Mouse (Mus musculus) heart, embryonic 10.5 days (tissue): ENCODE measurements at regions not wholly inside any gene's neighbourhood (a gene's known extent, or its start where the extent isn't known, plus 50 kb on each side); places are given as distances from the start of the nearest gene placed in this dataset.

Experiments
- DNase-seq: peaks from one replicate; pipeline ENCODE4 v3.0.0-alpha.2; 2017; ENCODE audit warnings: low spot score
- H3K27ac ChIP-seq: fragments of 300-500 bp; sonication (generic); 2 replicates; pipeline ENCODE4 v1.5.1; 2016; ENCODE audit warnings: mild to moderate bottlenecking
- H3K27me3 ChIP-seq: fragments of 300-500 bp; sonication (generic); 2 replicates; pipeline ENCODE4 v1.6.1; 2016; ENCODE audit warnings: mild to moderate bottlenecking; ENCODE audit not compliant: poor library complexity, insufficient read depth, severe bottlenecking
- H3K36me3 ChIP-seq: fragments of 300-500 bp; sonication (generic); 2 replicates; pipeline ENCODE4 v1.6.1; 2016; ENCODE audit warnings: mild to moderate bottlenecking, moderate library complexity
- H3K4me1 ChIP-seq: fragments of 300-500 bp; sonication (generic); 2 replicates; pipeline ENCODE4 v1.6.1; 2016; ENCODE audit warnings: mild to moderate bottlenecking
- H3K4me3 ChIP-seq: fragments of 300-500 bp; sonication (generic); 2 replicates; pipeline ENCODE4 v1.5.1; 2016; ENCODE audit warnings: mild to moderate bottlenecking, moderate library complexity
- H3K9me3 ChIP-seq: fragments of 300-500 bp; sonication (generic); 2 replicates; pipeline ENCODE4 v1.6.1; 2016; ENCODE audit warnings: mild to moderate bottlenecking, moderate library complexity
- WGBS: fragments of 180-500 bp; shearing (Covaris S2); methylation state at CpG from one replicate; pipeline ENCODE4 v1.1.7; 2016; 5-methylcytosine and 5-hydroxymethylcytosine counted together

GRCm38 (mm10) chr9:69705942-69706341, 54.8 kb downstream of the Foxb1 start:
- Histone ChIP-seq H3K9me3 (no peaks in the 10 kb centered on the region), H3K4me1 (no peaks in the 10 kb centered on the region)

GRCm38 (mm10) chr9:69705071-69705470, 55.7 kb downstream of the Foxb1 start:
- no peaks in the 10 kb centered on the region for H3K36me3 ChIP-seq
- H3K4me3 ChIP-seq = no peak overlapping the region
- H3K4me1 ChIP-seq = no peaks in the 10 kb centered on the region
- H3K27me3 ChIP-seq = no peaks in the 10 kb centered on the region
- no peak overlapping the region for H3K27ac ChIP-seq
- WGBS = 72% methylated on average over 4 of the region's 4 CpGs
- no peak for DNase-seq
- H3K9me3 ChIP-seq = no peaks in the 10 kb centered on the region

More at GRCm38 (mm10) chr9:69705942-69706341, 54.8 kb downstream of the Foxb1 start:
- H3K27ac ChIP-seq = no peak overlapping the region
- 85% methylated on average over 8 of the region's 8 CpGs for WGBS
- DNase-seq = no peak
- H3K27me3 ChIP-seq = no peaks in the 10 kb centered on the region
- H3K4me3 ChIP-seq = no peak overlapping the region
- H3K36me3 ChIP-seq = no peaks in the 10 kb centered on the region

- peaks cover 4% of the 10 kb centered on the region; the same call in 1 of the 2 replicates for H3K27me3 ChIP-seq
- WGBS = 75% methylated on average over 7 of the region's 7 CpGs
- DNase-seq = no peak
Measured at GRCm38 (mm10) chr9:69703731-69704130, 57.0 kb downstream of the Foxb1 start.

GRCm38 (mm10) chr9:69702156-69702928, 58.4 kb downstream of the Foxb1 start:
- 81% methylated on average over 8 of the region's 8 CpGs for WGBS
- no peaks in the 10 kb centered on the region for H3K4me1 ChIP-seq
- no peaks in the 10 kb centered on the region for H3K9me3 ChIP-seq
- H3K27me3 ChIP-seq = peaks cover 4% of the 10 kb centered on the region
- no peak overlapping the region for H3K27ac ChIP-seq
- H3K36me3 ChIP-seq = no peaks in the 10 kb centered on the region
- no peak for DNase-seq
- H3K4me3 ChIP-seq = no peak overlapping the region

More at GRCm38 (mm10) chr9:69703731-69704130, 57.0 kb downstream of the Foxb1 start:
- no peaks in the 10 kb centered on the region for H3K36me3 ChIP-seq
- H3K27ac ChIP-seq = no peak overlapping the region
- no peaks in the 10 kb centered on the region for H3K4me1 ChIP-seq
- no peaks in the 10 kb centered on the region for H3K9me3 ChIP-seq
- no peak overlapping the region for H3K4me3 ChIP-seq

- no peaks in the 10 kb centered on the region for H3K36me3 ChIP-seq
- 85% methylated on average over 9 of the region's 9 CpGs for WGBS
- H3K9me3 ChIP-seq = no peaks in the 10 kb centered on the region
- DNase-seq = no peak
- peaks cover 4% of the 10 kb centered on the region for H3K27me3 ChIP-seq
- no peak overlapping the region for H3K27ac ChIP-seq
- H3K4me3 ChIP-seq = no peak overlapping the region
- no peaks in the 10 kb centered on the region for H3K4me1 ChIP-seq
Measured at GRCm38 (mm10) chr9:69700696-69701095, 60.0 kb downstream of the Foxb1 start.

- Histone ChIP-seq H3K4me3 (no peak overlapping the region), H3K36me3 (no peaks in the 10 kb centered on the region), H3K4me1 (no peaks in the 10 kb centered on the region), H3K9me3 (no peaks in the 10 kb centered on the region), H3K27me3 (0 out of 2 replicates have a peak, but pooled peaks cover 5% of the 10 kb centered on the region), H3K27ac (no peak overlapping the region)
- WGBS = 90% methylated on average over 3 of the region's 3 CpGs
- DNase-seq = no peak
Measured at GRCm38 (mm10) chr9:69691756-69692155, 69.0 kb downstream of the Foxb1 start.

- no peak for DNase-seq
- Histone ChIP-seq H3K36me3 (no peaks in the 10 kb centered on the region), H3K27me3 (peaks cover 10% of the 10 kb centered on the region; the same call in 1 of the 2 replicates), H3K27ac (no peak overlapping the region), H3K9me3 (no peaks in the 10 kb centered on the region), H3K4me3 (no peak overlapping the region), H3K4me1 (no peaks in the 10 kb centered on the region)
- 35% methylated on average over 12 of the region's 12 CpGs for WGBS
Measured at GRCm38 (mm10) chr9:69687349-69688123, 73.2 kb downstream of the Foxb1 start.

- DNase-seq = no peak
- Histone ChIP-seq H3K27me3 (peaks cover 10% of the 10 kb centered on the region; the same call in 1 of the 2 replicates), H3K4me1 (peaks cover 2% of the 10 kb centered on the region), H3K4me3 (no peak overlapping the region), H3K9me3 (no peaks in the 10 kb centered on the region), H3K36me3 (no peaks in the 10 kb centered on the region), H3K27ac (no peak overlapping the region)
- 74% methylated on average over 4 of the region's 4 CpGs for WGBS
Measured at GRCm38 (mm10) chr9:69686766-69687165, 74.0 kb downstream of the Foxb1 start.

- Histone ChIP-seq H3K27me3 (peaks cover 10% of the 10 kb centered on the region; the same call in 1 of the 2 replicates), H3K36me3 (no peaks in the 10 kb centered on the region), H3K4me1 (peaks cover 7% of the 10 kb centered on the region), H3K4me3 (no peak overlapping the region), H3K27ac (no peak overlapping the region), H3K9me3 (no peaks in the 10 kb centered on the region)
- no peak for DNase-seq
- WGBS = 63% methylated on average over 4 of the region's 4 CpGs
Measured at GRCm38 (mm10) chr9:69685630-69686029, 75.1 kb downstream of the Foxb1 start.

GRCm38 (mm10) chr9:69681372-69682213, 79.1 kb downstream of the Foxb1 start:
- H3K36me3 ChIP-seq = no peaks in the 10 kb centered on the region
- H3K9me3 ChIP-seq = no peaks in the 10 kb centered on the region
- peaks cover 10% of the 10 kb centered on the region; the same call in 1 of the 2 replicates for H3K27me3 ChIP-seq
- no peak for DNase-seq
- H3K4me1 ChIP-seq = peaks cover 7% of the 10 kb centered on the region
- H3K27ac ChIP-seq = no peak overlapping the region
- no peak overlapping the region for H3K4me3 ChIP-seq
- 30% methylated on average over 9 of the region's 9 CpGs for WGBS

- peaks cover 7% of the 10 kb centered on the region for H3K4me1 ChIP-seq
- no peak overlapping the region for H3K4me3 ChIP-seq
- H3K9me3 ChIP-seq = no peaks in the 10 kb centered on the region
- no peak overlapping the region for H3K27ac ChIP-seq
- no peaks in the 10 kb centered on the region for H3K36me3 ChIP-seq
- 70% methylated on average over 1 of the region's 1 CpGs for WGBS
- H3K27me3 ChIP-seq = peaks cover 16% of the 10 kb centered on the region; the same call in 1 of the 2 replicates
- no peak for DNase-seq
Measured at GRCm38 (mm10) chr9:69678634-69679033, 82.1 kb downstream of the Foxb1 start.

GRCm38 (mm10) chr9:69673463-69674105, 87.2 kb downstream of the Foxb1 start:
- no peaks in the 10 kb centered on the region for H3K9me3 ChIP-seq
- H3K4me3 ChIP-seq = no peak overlapping the region
- 62% methylated on average over 10 of the region's 10 CpGs for WGBS
- no peaks in the 10 kb centered on the region for H3K36me3 ChIP-seq
- peaks cover 12% of the 10 kb centered on the region for H3K4me1 ChIP-seq
- H3K27ac ChIP-seq = no peak overlapping the region
- H3K27me3 ChIP-seq = peaks cover 66% of the 10 kb centered on the region
- no peak for DNase-seq
